Mouse (Mus musculus) midbrain, embryonic 13.5 days (tissue): ENCODE data around the gene Tas2r113. TPM values are rescaled to one million over a fixed set of nuclear protein-coding genes. Genes with fewer than 3 reads are reported as not detected.
"Not testable (repeated sequence)": the region's sequence is repeated elsewhere in the genome, so short reads cannot be mapped to it uniquely, and the experiment has no call there.

ENCODE experiments used
- ATAC-seq: fragments of 200-750 bp; cut with Nextera tagmentation; 2 replicates; pipeline ENCODE4 v1.8.0; 2017; ENCODE audit warnings: mild to moderate bottlenecking, moderate TSS enrichment, moderate library complexity
- H3K27ac ChIP-seq: fragments of 300-500 bp; sonication (generic); 2 replicates; pipeline ENCODE4 v1.5.1; 2015; ENCODE audit warnings: inconsistent platforms, mild to moderate bottlenecking, moderate library complexity
- H3K27me3 ChIP-seq: fragments of 300-500 bp; sonication (generic); 2 replicates; pipeline ENCODE4 v1.6.1; 2015; ENCODE audit warnings: mild to moderate bottlenecking, inconsistent platforms
- H3K36me3 ChIP-seq: fragments of 300-500 bp; sonication (generic); 2 replicates; pipeline ENCODE4 v1.6.1; 2015; ENCODE audit warnings: mild to moderate bottlenecking, inconsistent platforms
- H3K4me1 ChIP-seq: fragments of 300-500 bp; sonication (generic); replicated peaks from 2 replicates; pipeline ENCODE4 v1.6.1; 2015; ENCODE audit warnings: inconsistent platforms
- H3K4me2 ChIP-seq: fragments of 300-500 bp; sonication (generic); replicated peaks from 2 replicates; pipeline ENCODE4 v1.6.1; 2015; ENCODE audit warnings: moderate library complexity, mild to moderate bottlenecking, inconsistent platforms
- H3K4me3 ChIP-seq: fragments of 300-500 bp; sonication (generic); replicated peaks from 2 replicates; pipeline ENCODE4 v1.5.1; 2015; ENCODE audit warnings: mild to moderate bottlenecking, inconsistent platforms
- H3K9ac ChIP-seq: fragments of 300-500 bp; sonication (generic); replicated peaks from 2 replicates; pipeline ENCODE4 v1.6.1; 2015; ENCODE audit warnings: mild to moderate bottlenecking, inconsistent platforms
- H3K9me3 ChIP-seq: fragments of 300-500 bp; sonication (generic); 2 replicates; pipeline ENCODE4 v1.6.1; 2016; ENCODE audit warnings: mild to moderate bottlenecking, inconsistent platforms
- WGBS: fragments of 180-500 bp; shearing (Covaris S2); methylation state at CpG from one replicate; pipeline ENCODE4 v1.1.7; 2015; 5-methylcytosine and 5-hydroxymethylcytosine counted together
- polyA plus RNA-seq: library from polyadenylated mRNA; unstranded; fragments of >200 nt; fragmentation: Nextera tagmentation; extraction: Ambion mirVana; gene quantifications from 2 replicates; pipeline ENCODE4 v1.2.1, GENCODE M21; 2015

The Tas2r113 gene
- polyA plus RNA-seq, result not detected in 2 replicates

DNA sequence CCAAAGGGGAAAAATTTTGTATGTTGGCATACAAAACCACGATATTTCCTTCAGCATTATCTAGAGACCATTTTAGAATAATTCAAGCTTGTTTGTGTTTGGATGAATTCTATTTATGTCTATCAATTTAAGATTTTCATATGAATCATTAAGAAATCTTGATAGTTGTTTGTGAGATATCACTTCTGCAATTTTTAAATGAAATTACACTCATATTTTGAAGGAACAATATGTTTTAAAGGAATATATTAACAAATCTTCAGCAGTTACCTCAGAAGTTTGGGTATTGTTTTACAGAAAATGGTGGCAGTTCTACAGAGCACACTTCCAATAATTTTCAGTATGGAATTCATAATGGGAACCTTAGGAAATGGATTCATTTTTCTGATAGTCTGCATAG lies at the start of gene Tas2r113:
TSS of gene Tas2r113 (plus strand) at position 301 of the 400 bp plus-strand sequence.
- H3K4me2 ChIP-seq, result no peak within 1 kb of the TSS
- H3K9me3 ChIP-seq, result no peaks in the 10 kb centered on the region
- no peak within 1 kb of the TSS for H3K9ac ChIP-seq
- no peaks in the 10 kb centered on the region for H3K4me1 ChIP-seq
- WGBS, result 78% methylated on average over 1 of the region's 1 CpGs
- no peak within 1 kb of the TSS for H3K27ac ChIP-seq
- ATAC-seq, result no peak
- no peaks in the 10 kb centered on the region for H3K36me3 ChIP-seq
- H3K4me3 ChIP-seq, result no peak within 1 kb of the TSS
- no peaks in the 10 kb centered on the region for H3K27me3 ChIP-seq

DNA sequence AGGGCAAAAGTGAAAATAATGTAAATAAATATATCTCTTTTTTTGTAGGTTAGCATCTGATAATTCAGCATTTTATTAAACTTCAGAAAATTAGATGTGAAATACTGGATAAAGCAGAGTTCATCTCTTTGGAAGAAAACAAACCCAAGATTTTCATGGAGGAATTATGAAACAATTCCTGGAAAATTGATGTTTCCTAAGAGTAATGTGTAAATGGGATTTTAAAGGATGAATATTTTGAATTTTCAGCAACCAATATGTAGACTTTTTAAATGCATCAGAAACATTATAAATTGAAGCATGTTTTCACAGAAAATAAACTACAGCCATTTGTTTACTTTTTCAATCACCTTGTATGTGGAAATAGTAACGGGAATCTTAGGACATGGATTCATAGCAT lies 46.0 kb upstream of the Tas2r113 start, which contains the start of gene Tas2r123:
TSS of gene Tas2r123 (plus strand) at position 301 of the 400 bp plus-strand sequence.
- Histone ChIP-seq H3K36me3 (no peaks in the 10 kb centered on the region), H3K4me2 (no peak within 1 kb of the TSS), H3K4me3 (no peak within 1 kb of the TSS), H3K4me1 (no peaks in the 10 kb centered on the region), H3K9me3 (no peaks in the 10 kb centered on the region), H3K9ac (no peak within 1 kb of the TSS), H3K27me3 (no peaks in the 10 kb centered on the region), H3K27ac (no peak within 1 kb of the TSS)
- 94% methylated on average over 1 of the region's 1 CpGs for WGBS
- ATAC-seq, result no peak

DNA sequence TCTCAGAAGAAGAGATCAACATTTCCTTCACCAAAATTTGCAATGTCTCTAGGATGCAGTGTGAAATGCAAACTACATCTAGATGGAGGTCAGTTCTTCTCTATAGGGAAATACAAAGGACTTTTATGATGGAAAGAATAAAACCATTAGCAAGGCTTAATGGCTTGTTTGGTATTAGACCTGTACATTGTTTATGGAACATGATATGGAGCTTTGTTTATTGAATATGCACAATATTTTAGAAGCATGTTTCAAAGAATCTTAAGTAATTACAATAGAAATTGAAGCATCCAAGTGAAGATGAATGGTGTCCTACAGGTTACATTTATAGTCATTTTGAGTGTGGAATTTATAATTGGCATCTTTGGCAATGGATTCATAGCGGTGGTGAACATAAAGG lies 37.7 kb upstream of the Tas2r113 start, which contains the start of gene Tas2r116:
TSS of gene Tas2r116 (plus strand) at position 301 of the 400 bp plus-strand sequence.
- no peak for ATAC-seq
- Histone ChIP-seq H3K36me3 (no peaks in the 10 kb centered on the region), H3K9ac (no peak within 1 kb of the TSS), H3K27ac (no peak within 1 kb of the TSS), H3K4me2 (no peak within 1 kb of the TSS), H3K4me3 (no peak within 1 kb of the TSS), H3K27me3 (no peaks in the 10 kb centered on the region), H3K9me3 (no peaks in the 10 kb centered on the region), H3K4me1 (no peaks in the 10 kb centered on the region)
- WGBS, result 84% methylated on average over 1 of the region's 1 CpGs

DNA sequence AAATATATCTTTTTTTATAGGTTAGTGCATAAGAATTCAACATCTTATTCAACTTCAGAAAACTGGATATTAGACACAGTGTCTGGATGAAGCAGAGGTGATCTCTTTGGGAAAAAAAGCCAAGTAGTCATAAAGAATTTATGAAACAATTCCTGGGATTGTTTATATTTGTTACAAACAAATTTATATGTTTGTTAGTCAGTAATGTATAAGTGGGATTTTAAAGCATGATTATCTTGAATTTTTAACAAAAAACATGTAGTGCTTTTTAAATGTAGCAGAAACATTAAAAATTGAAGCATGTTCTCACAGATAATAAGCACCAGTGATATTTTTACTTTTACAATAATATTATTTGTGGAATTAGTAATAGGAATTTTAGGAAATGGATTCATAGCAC lies 25.1 kb upstream of the Tas2r113 start, which contains the start of gene Tas2r110:
TSS of gene Tas2r110 (plus strand) at position 301 of the 400 bp plus-strand sequence.
- Histone ChIP-seq H3K36me3 (no peaks in the 10 kb centered on the region), H3K4me2 (no peak within 1 kb of the TSS), H3K4me1 (no peaks in the 10 kb centered on the region), H3K9ac (no peak within 1 kb of the TSS), H3K9me3 (no peaks in the 10 kb centered on the region), H3K4me3 (no peak within 1 kb of the TSS), H3K27me3 (no peaks in the 10 kb centered on the region), H3K27ac (no peak within 1 kb of the TSS)
- no peak for ATAC-seq

DNA sequence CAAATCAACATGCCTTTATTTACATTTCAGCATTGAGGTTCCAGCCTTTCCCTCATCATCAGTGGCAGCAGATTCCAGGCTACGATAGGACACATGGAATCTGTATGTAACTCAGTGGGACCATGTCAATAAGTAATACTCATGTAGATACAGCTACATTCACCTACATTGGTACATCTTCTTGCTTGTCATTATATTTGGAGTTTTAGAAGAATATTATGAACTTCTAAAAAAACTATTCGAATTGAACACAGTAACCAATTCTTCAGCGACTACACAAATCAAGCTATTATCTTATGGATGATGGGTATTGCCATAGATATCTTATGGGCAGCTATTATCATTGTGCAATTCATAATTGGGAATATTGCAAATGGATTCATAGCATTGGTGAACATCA lies 16.5 kb downstream of the Tas2r113 start, which contains the start of gene Tas2r125:
TSS of gene Tas2r125 (plus strand) at position 301 of the 400 bp plus-strand sequence.
- Histone ChIP-seq H3K27me3 (no peaks in the 10 kb centered on the region), H3K36me3 (no peaks in the 10 kb centered on the region), H3K9ac (no peak within 1 kb of the TSS), H3K27ac (no peak within 1 kb of the TSS), H3K9me3 (no peaks in the 10 kb centered on the region), H3K4me1 (no peaks in the 10 kb centered on the region), H3K4me2 (no peak within 1 kb of the TSS), H3K4me3 (no peak within 1 kb of the TSS)
- no peak for ATAC-seq
- 92% methylated on average over 3 of the region's 3 CpGs for WGBS

- H3K4me2 ChIP-seq, H3K4me1 ChIP-seq, H3K4me3 ChIP-seq, H3K9me3 ChIP-seq, H3K9ac ChIP-seq, H3K27ac ChIP-seq, H3K36me3 ChIP-seq, ATAC-seq, H3K27me3 ChIP-seq: not testable (repeated sequence)
Observed at GRCm38 (mm10) chr6:132941376-132941775, 48.6 kb downstream of the Tas2r113 start.

Other genes starting within 250 kb of the Tas2r113 start
- not detected in 2 replicates for gene A630073D07Rik, start 241.5 kb upstream of the Tas2r113 start, polyA plus RNA-seq
- not detected in 2 replicates for gene Tas2r120, start 236.1 kb upstream of the Tas2r113 start, polyA plus RNA-seq
- not detected in 2 replicates for gene Tas2r121, start 192.0 kb upstream of the Tas2r113 start, polyA plus RNA-seq
- gene Tas2r122, start 181.1 kb upstream of the Tas2r113 start, polyA plus RNA-seq, result not detected in 2 replicates
- not detected in 2 replicates for gene Tas2r115, start 155.0 kb upstream of the Tas2r113 start, polyA plus RNA-seq
- not detected in 2 replicates for gene Tas2r124, start 138.3 kb upstream of the Tas2r113 start, polyA plus RNA-seq
- gene Tas2r102, start 130.9 kb upstream of the Tas2r113 start, polyA plus RNA-seq, result not detected in 2 replicates
- gene Tas2r136, start 114.8 kb upstream of the Tas2r113 start, polyA plus RNA-seq, result not detected in 2 replicates
- not detected in 2 replicates for gene Tas2r117, start 90.2 kb upstream of the Tas2r113 start, polyA plus RNA-seq
- not detected in 2 replicates for gene Tas2r123, start 45.9 kb upstream of the Tas2r113 start, polyA plus RNA-seq
- not detected in 2 replicates for gene Tas2r116, start 37.6 kb upstream of the Tas2r113 start, polyA plus RNA-seq
- gene Tas2r110, start 25.0 kb upstream of the Tas2r113 start, polyA plus RNA-seq, result not detected in 2 replicates
- not detected in 2 replicates for gene Tas2r125, start 16.6 kb downstream of the Tas2r113 start, polyA plus RNA-seq
- gene Tas2r129, start 58.1 kb downstream of the Tas2r113 start, polyA plus RNA-seq, result not detected in 2 replicates
- not detected in 2 replicates for gene Tas2r131, start 64.9 kb downstream of the Tas2r113 start, polyA plus RNA-seq
- not detected in 2 replicates for gene Tas2r109, start 88.0 kb downstream of the Tas2r113 start, polyA plus RNA-seq
- gene Tas2r103, start 144.1 kb downstream of the Tas2r113 start, polyA plus RNA-seq, result not detected in 2 replicates
- gene Tas2r140, start 162.8 kb downstream of the Tas2r113 start, polyA plus RNA-seq, result not detected in 2 replicates
- 113 and 140 TPM in 2 replicates for gene Smim10l1, start 211.9 kb downstream of the Tas2r113 start, polyA plus RNA-seq